Mouse (Mus musculus) heart, postnatal 0 days (tissue): ENCODE data around the gene Traf3ip2.

ENCODE experiments used
- CTCF ChIP-seq: IDR thresholded peaks from 2 replicates; pipeline ENCODE4 v1.5.1; 2016; ENCODE audit warnings: antibody characterized with exemption, control low read depth, low read depth
- EP300 ChIP-seq: IDR thresholded peaks from 2 replicates; pipeline ENCODE4 v1.6.1; 2016; ENCODE audit warnings: antibody characterized with exemption, low read depth

DNA sequence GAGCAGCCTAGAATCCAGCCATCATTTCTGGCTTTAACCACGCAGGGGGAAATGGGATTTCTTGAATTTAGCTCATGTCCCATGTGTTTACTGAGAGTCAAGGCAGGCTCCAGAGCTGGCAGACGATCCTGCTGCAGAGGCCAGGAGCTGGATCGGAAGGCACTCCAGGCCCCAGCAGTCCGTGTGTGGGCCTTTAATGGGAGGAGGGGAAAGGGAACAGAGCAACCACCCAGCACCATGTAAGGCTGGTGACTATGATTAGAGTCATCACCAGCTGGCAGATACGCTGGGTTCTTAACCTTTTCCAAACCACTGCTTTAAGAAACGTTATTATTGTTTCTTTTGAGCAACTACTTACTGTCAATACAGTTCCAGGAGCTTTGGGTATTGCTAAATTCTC lies 1.9 kb downstream of the Traf3ip2 start:
- TF ChIP-seq CTCF (no peak), EP300 (peak; percentile 65; the same call in 1 of the 2 replicates)
